Comparison of ENCODE assay signal across 8 mouse cellular contexts in genomic region chr5:7965281-7965680, GRCm38 (mm10). TPM values are rescaled to one million over a fixed set of nuclear protein-coding genes. Genes with fewer than 3 reads are reported as not detected.
A peak's percentile ranks its signal among the peaks of the same experiment; 100 is the strongest.
DNase-seq lines count a peak whose midpoint lies in the region; ATAC-seq and TF ChIP-seq lines count a peak whose summit lies in the region.

No protein-coding gene starts in this region.

- H3K4me3 ChIP-seq in hindbrain, embryonic 11.5 days (ENCODE audit: low read depth, low read length) = no peak overlapping the region
- no peak overlapping the region for H3K4me3 ChIP-seq in hindbrain, embryonic 12.5 days
- no peak overlapping the region for H3K4me3 ChIP-seq in E14TG2a.4 (replicated peaks; ENCODE audit: low read length)
- no peak overlapping the region for H3K4me3 ChIP-seq in layer of hippocampus, adult 2 months

- no peak overlapping the region for H3K9ac ChIP-seq in hindbrain, embryonic 11.5 days (ENCODE audit: low read depth, low read length)
- H3K9ac ChIP-seq in hindbrain, embryonic 12.5 days = no peak overlapping the region

- H3K9me3 ChIP-seq in hindbrain, embryonic 11.5 days (ENCODE audit: control insufficient read depth, low read length) = no peaks in the 10 kb centered on the region
- H3K9me3 ChIP-seq in hindbrain, embryonic 12.5 days (replicated peaks) = no peaks in the 10 kb centered on the region
- peaks cover 9% of the 10 kb centered on the region; the same call in 1 of the 2 replicates for H3K9me3 ChIP-seq in E14TG2a.4 (ENCODE audit: low read length)

- ATAC-seq in hindbrain, embryonic 11.5 days (ENCODE audit: low FRiP score) = no peak
- ATAC-seq in hindbrain, embryonic 12.5 days (ENCODE audit: low FRiP score) = no peak
- ATAC-seq in megakaryocyte-erythroid progenitor cell, adult 5-6 weeks (replicated peaks; ENCODE audit: low FRiP score, low TSS enrichment, poor library complexity, severe bottlenecking) = no peak; the same call in 1 of the 2 replicates

- H3K36me3 ChIP-seq in hindbrain, embryonic 11.5 days (ENCODE audit: control insufficient read depth, insufficient read depth, low read length) = no peaks in the 10 kb centered on the region
- no peaks in the 10 kb centered on the region for H3K36me3 ChIP-seq in hindbrain, embryonic 12.5 days
- no peaks in the 10 kb centered on the region for H3K36me3 ChIP-seq in E14TG2a.4 (ENCODE audit: insufficient read depth, low read length)

- no peak overlapping the region for H3K27ac ChIP-seq in hindbrain, embryonic 11.5 days (ENCODE audit: low read depth, low read length)
- H3K27ac ChIP-seq in hindbrain, embryonic 12.5 days = no peak overlapping the region
- no peak overlapping the region for H3K27ac ChIP-seq in layer of hippocampus, adult 2 months

- no peak overlapping the region for H3K4me2 ChIP-seq in hindbrain, embryonic 11.5 days (replicated peaks; ENCODE audit: low read depth, low read length)
- no peak overlapping the region for H3K4me2 ChIP-seq in hindbrain, embryonic 12.5 days (replicated peaks)

- no peak for TF ChIP-seq POLR2A in brain, embryonic 14.5 days (IDR thresholded peaks at IDR 0.05; ENCODE audit: borderline replicate concordance, extremely low read depth, insufficient read depth, insufficient read length, poor library complexity, severe bottlenecking)

- peak; percentile 87 for TF ChIP-seq CTCF in E14TG2a.4 (conservative IDR thresholded peaks at IDR 0.05; ENCODE audit: low read length)
- TF ChIP-seq CTCF in brain, embryonic 14.5 days (IDR thresholded peaks at IDR 0.05; ENCODE audit: borderline replicate concordance, extremely low read depth, insufficient read depth, insufficient read length) = peak; percentile 64; the same call in 1 of the 2 replicates
- peak; percentile 93 for TF ChIP-seq CTCF in layer of hippocampus, adult 2 months (conservative IDR thresholded peaks at IDR 0.05)

- 29% methylated on average over 3 of the region's 3 CpGs for WGBS in hindbrain, embryonic 11.5 days
- WGBS in hindbrain, embryonic 12.5 days = 39% methylated on average over 3 of the region's 3 CpGs

- no peaks in the 10 kb centered on the region for H3K4me1 ChIP-seq in hindbrain, embryonic 11.5 days (replicated peaks; ENCODE audit: control insufficient read depth, insufficient read depth, low read length)
- H3K4me1 ChIP-seq in hindbrain, embryonic 12.5 days = peaks cover 2% of the 10 kb centered on the region; the same call in 1 of the 2 replicates
- peaks cover 5% of the 10 kb centered on the region for H3K4me1 ChIP-seq in E14TG2a.4 (replicated peaks; ENCODE audit: low read depth, low read length)

- DNase-seq in hindbrain, embryonic 11.5 days (ENCODE audit: low spot score) = peak; percentile 69
- peak; percentile 60 for DNase-seq in brain, embryonic 14.5 days (ENCODE audit: low read depth)
- DNase-seq in forelimb bud, embryonic 11.5 days (ENCODE audit: low read depth, low spot score) = peak; percentile 32
- DNase-seq in layer of hippocampus, adult 2 months (ENCODE audit: low spot score in 2 of 2) = peak; percentile 16 to 70
- DNase-seq in lung, postnatal 36 days = peak; percentile 74

- H3K27me3 ChIP-seq in hindbrain, embryonic 11.5 days (ENCODE audit: control insufficient read depth, insufficient read depth, low read length) = no peaks in the 10 kb centered on the region; the same call in 1 of the 2 replicates
- H3K27me3 ChIP-seq in hindbrain, embryonic 12.5 days = peaks cover 3% of the 10 kb centered on the region; the same call in 1 of the 2 replicates
- no peaks in the 10 kb centered on the region for H3K27me3 ChIP-seq in E14TG2a.4 (ENCODE audit: insufficient read depth, low read length)

RNA-seq across cellular contexts. Expression of gene Steap4, which starts 5.0 kb away (rescaled TPM):
- 0.12 and 0.14 TPM in 2 replicates for polyA plus RNA-seq in hindbrain, embryonic 11.5 days (2014; fragmentation: Nextera tagmentation; extraction: Ambion mirVana)
- 0.33 and 0.43 TPM in 2 replicates for polyA plus RNA-seq in hindbrain, embryonic 12.5 days (2016; fragmentation: Nextera tagmentation; extraction: Ambion mirVana)
- 0.16 and 0.23 TPM in 2 replicates for polyA plus RNA-seq in brain, embryonic 14.5 days (2012; rRNA removed)
- total RNA-seq in layer of hippocampus, adult 2 months (2021) = under 1 TPM; 0.15 to 0.17 TPM
- 0.07 TPM in 1 of 2 replicates, not detected in the other for total RNA-seq in megakaryocyte-erythroid progenitor cell, adult 5-6 weeks (2014; fragmentation: Nextera tagmentation)
- total RNA-seq in megakaryocyte-erythroid progenitor cell, adult 5-6 weeks (2017) = not detected in 2 replicates
